Mouse (Mus musculus) olfactory bulb, adult 2 months (tissue): ENCODE data around the gene Insr.

Experiments
- CTCF ChIP-seq: fragments of 200-500 bp; IDR thresholded peaks from 2 replicates; pipeline ENCODE4 v1.5.1; 2012; ENCODE audit warnings: low read depth, mild to moderate bottlenecking, low read length, moderate library complexity; ENCODE audit not compliant: insufficient read depth
- POLR2A ChIP-seq: fragments of 200-500 bp; IDR thresholded peaks from 2 replicates; pipeline ENCODE4 v1.6.1; 2012; ENCODE audit warnings: mild to moderate bottlenecking, low read depth, low read length, moderate library complexity; ENCODE audit not compliant: insufficient read depth

- TF ChIP-seq POLR2A (no peak), CTCF (no peak)
Measured at GRCm38 (mm10) chr8:3249886-3250285, 29.5 kb downstream of the Insr start.
